Mouse (Mus musculus) neural tube, embryonic 14.5 days (tissue): ENCODE measurements around the gene Helq. TPM values are rescaled to one million over a fixed set of nuclear protein-coding genes. Genes with fewer than 3 reads are reported as not detected.

Experiments
- ATAC-seq: fragments of 200-750 bp; cut with Nextera tagmentation; 2 replicates; pipeline ENCODE4 v1.8.0; 2017; ENCODE audit warnings: low read depth, mild to moderate bottlenecking, moderate TSS enrichment, moderate library complexity
- H3K27ac ChIP-seq: fragments of 300-500 bp; sonication (generic); 2 replicates; pipeline ENCODE4 v1.5.1; 2014; ENCODE audit warnings: low read depth, mild to moderate bottlenecking, control low read depth, low read length, moderate library complexity, mixed read lengths
- H3K27me3 ChIP-seq: fragments of 300-500 bp; sonication (generic); 2 replicates; pipeline ENCODE4 v1.6.1; 2014; ENCODE audit warnings: low read length; ENCODE audit not compliant: control insufficient read depth, insufficient read depth
- H3K36me3 ChIP-seq: fragments of 300-500 bp; sonication (generic); 2 replicates; pipeline ENCODE4 v1.6.1; 2014; ENCODE audit warnings: low read length, mixed read lengths; ENCODE audit not compliant: control insufficient read depth, insufficient read depth
- H3K4me1 ChIP-seq: fragments of 300-500 bp; sonication (generic); 2 replicates; pipeline ENCODE4 v1.6.1; 2014; ENCODE audit warnings: low read length; ENCODE audit not compliant: control insufficient read depth, insufficient read depth
- H3K4me2 ChIP-seq: fragments of 300-500 bp; sonication (generic); 2 replicates; pipeline ENCODE4 v1.6.1; 2014; ENCODE audit warnings: mild to moderate bottlenecking, low read depth, low read length, control low read depth
- H3K4me3 ChIP-seq: fragments of 300-500 bp; sonication (generic); 2 replicates; pipeline ENCODE4 v1.5.1; 2014; ENCODE audit warnings: low read depth, low read length, control low read depth, mixed read lengths
- H3K9ac ChIP-seq: fragments of 300-500 bp; sonication (generic); replicated peaks from 2 replicates; pipeline ENCODE4 v1.6.1; 2014; ENCODE audit warnings: low read depth, mild to moderate bottlenecking, control low read depth, low read length, mixed read lengths
- H3K9me3 ChIP-seq: fragments of 300-500 bp; sonication (generic); 2 replicates; pipeline ENCODE4 v1.6.1; 2016; ENCODE audit warnings: low read length; ENCODE audit not compliant: control insufficient read depth
- WGBS: fragments of 180-500 bp; shearing (Covaris S2); extraction: QIAGEN DNeasy Blood & Tissue Kit; methylation state at CpG from one replicate; pipeline ENCODE4 v1.1.7; 2014; 5-methylcytosine and 5-hydroxymethylcytosine counted together
- polyA plus RNA-seq: library from polyadenylated mRNA; unstranded; fragments of >200 nt; fragmentation: Nextera tagmentation; extraction: Ambion mirVana; gene quantifications from 2 replicates; pipeline ENCODE4 v1.2.1, GENCODE M21; 2014

Helq gene
- polyA plus RNA-seq, 1 experiment from 2014 or later: 29.7 TPM

- Histone ChIP-seq H3K27me3 (no peaks in the 10 kb centered on the region), H3K36me3 (peaks cover 71% of the 10 kb centered on the region), H3K4me2 (no peak overlapping the region), H3K9me3 (no peaks in the 10 kb centered on the region), H3K27ac (no peak overlapping the region), H3K4me3 (no peak overlapping the region), H3K9ac (no peak overlapping the region), H3K4me1 (no peaks in the 10 kb centered on the region)
- no peak for ATAC-seq
- WGBS: 97% methylated on average over 7 of the region's 7 CpGs
These were observed 32.4 kb downstream of the Helq start for GRCm38 (mm10) chr5:100766026-100766425.

GRCm38 (mm10) chr5:100761736-100762135 lies 36.7 kb downstream of the Helq start:
- Histone ChIP-seq H3K9ac (no peak overlapping the region), H3K27ac (no peak overlapping the region), H3K4me3 (no peak overlapping the region), H3K36me3 (peaks cover 38% of the 10 kb centered on the region), H3K4me2 (no peak overlapping the region), H3K4me1 (no peaks in the 10 kb centered on the region), H3K9me3 (no peaks in the 10 kb centered on the region), H3K27me3 (no peaks in the 10 kb centered on the region)
- no peak for ATAC-seq
- 93% methylated on average over 7 of the region's 7 CpGs for WGBS

GRCm38 (mm10) chr5:100760049-100760663 lies 38.2 kb downstream of the Helq start:
- no peaks in the 10 kb centered on the region for H3K9me3 ChIP-seq
- no peak overlapping the region for H3K9ac ChIP-seq
- ATAC-seq: no peak
- H3K4me3 ChIP-seq: no peak overlapping the region
- WGBS: 77% methylated on average over 10 of the region's 10 CpGs
- no peak overlapping the region for H3K27ac ChIP-seq
- H3K27me3 ChIP-seq: no peaks in the 10 kb centered on the region
- H3K4me2 ChIP-seq: no peak overlapping the region
- no peaks in the 10 kb centered on the region for H3K4me1 ChIP-seq
- H3K36me3 ChIP-seq: peaks cover 28% of the 10 kb centered on the region

- H3K27me3 ChIP-seq: no peaks in the 10 kb centered on the region
- 94% methylated on average over 5 of the region's 5 CpGs for WGBS
These were observed 40.3 kb downstream of the Helq start for GRCm38 (mm10) chr5:100758121-100758520.

GRCm38 (mm10) chr5:100753407-100753806 lies 45.0 kb downstream of the Helq start:
- Histone ChIP-seq H3K9ac (no peak overlapping the region), H3K27ac (no peak overlapping the region), H3K36me3 (no peaks in the 10 kb centered on the region), H3K9me3 (no peaks in the 10 kb centered on the region), H3K4me2 (no peak overlapping the region), H3K27me3 (no peaks in the 10 kb centered on the region), H3K4me3 (no peak overlapping the region), H3K4me1 (no peaks in the 10 kb centered on the region)
- WGBS: 31% methylated on average over 7 of the region's 7 CpGs
- no peak for ATAC-seq

More at GRCm38 (mm10) chr5:100758121-100758520, 40.3 kb downstream of the Helq start:
- Histone ChIP-seq H3K27ac (no peak overlapping the region), H3K9ac (no peak overlapping the region), H3K4me3 (no peak overlapping the region), H3K4me2 (no peak overlapping the region), H3K9me3 (no peaks in the 10 kb centered on the region), H3K4me1 (no peaks in the 10 kb centered on the region), H3K36me3 (peaks cover 9% of the 10 kb centered on the region)
- no peak for ATAC-seq

- Histone ChIP-seq H3K36me3 (no peaks in the 10 kb centered on the region), H3K9ac (no peak overlapping the region), H3K9me3 (no peaks in the 10 kb centered on the region), H3K4me3 (no peak overlapping the region), H3K27me3 (no peaks in the 10 kb centered on the region), H3K4me1 (no peaks in the 10 kb centered on the region), H3K4me2 (no peak overlapping the region), H3K27ac (no peak overlapping the region)
- WGBS: 40% methylated on average over 4 of the region's 4 CpGs
- no peak for ATAC-seq
These were observed 46.7 kb downstream of the Helq start for GRCm38 (mm10) chr5:100751655-100752054.

GRCm38 (mm10) chr5:100750617-100751255 lies 47.7 kb downstream of the Helq start:
- no peak for ATAC-seq
- Histone ChIP-seq H3K27me3 (no peaks in the 10 kb centered on the region), H3K27ac (no peak overlapping the region), H3K4me2 (no peak overlapping the region), H3K4me1 (no peaks in the 10 kb centered on the region), H3K9me3 (no peaks in the 10 kb centered on the region), H3K9ac (no peak overlapping the region), H3K4me3 (no peak overlapping the region), H3K36me3 (no peaks in the 10 kb centered on the region)
- 85% methylated on average over 10 of the region's 10 CpGs for WGBS

- no peaks in the 10 kb centered on the region for H3K36me3 ChIP-seq
- H3K4me2 ChIP-seq: no peak overlapping the region
- no peak overlapping the region for H3K27ac ChIP-seq
- H3K4me3 ChIP-seq: no peak overlapping the region
- ATAC-seq: no peak
- 91% methylated on average over 8 of the region's 8 CpGs for WGBS
- H3K9ac ChIP-seq: no peak overlapping the region
- H3K4me1 ChIP-seq: no peaks in the 10 kb centered on the region
- no peaks in the 10 kb centered on the region for H3K27me3 ChIP-seq
- H3K9me3 ChIP-seq: no peaks in the 10 kb centered on the region
These were observed 59.6 kb downstream of the Helq start for GRCm38 (mm10) chr5:100738802-100739201.

GRCm38 (mm10) chr5:100736919-100737318 lies 61.5 kb downstream of the Helq start:
- no peak overlapping the region for H3K27ac ChIP-seq
- no peaks in the 10 kb centered on the region for H3K9me3 ChIP-seq
- no peak for ATAC-seq
- 89% methylated on average over 8 of the region's 8 CpGs for WGBS
- no peak overlapping the region for H3K9ac ChIP-seq
- no peaks in the 10 kb centered on the region for H3K4me1 ChIP-seq
- no peaks in the 10 kb centered on the region for H3K36me3 ChIP-seq
- no peaks in the 10 kb centered on the region for H3K27me3 ChIP-seq
- H3K4me2 ChIP-seq: no peak overlapping the region
- H3K4me3 ChIP-seq: no peak overlapping the region
